Mouse (Mus musculus) olfactory bulb, adult 2 months (tissue): ENCODE results near the gene Gpr35.

ENCODE experiments used
- CTCF ChIP-seq: fragments of 200-500 bp; IDR thresholded peaks from 2 replicates; pipeline ENCODE4 v1.5.1; 2012; ENCODE audit warnings: low read depth, mild to moderate bottlenecking, low read length, moderate library complexity; ENCODE audit not compliant: insufficient read depth
- POLR2A ChIP-seq: fragments of 200-500 bp; IDR thresholded peaks from 2 replicates; pipeline ENCODE4 v1.6.1; 2012; ENCODE audit warnings: mild to moderate bottlenecking, low read depth, low read length, moderate library complexity; ENCODE audit not compliant: insufficient read depth

DNA sequence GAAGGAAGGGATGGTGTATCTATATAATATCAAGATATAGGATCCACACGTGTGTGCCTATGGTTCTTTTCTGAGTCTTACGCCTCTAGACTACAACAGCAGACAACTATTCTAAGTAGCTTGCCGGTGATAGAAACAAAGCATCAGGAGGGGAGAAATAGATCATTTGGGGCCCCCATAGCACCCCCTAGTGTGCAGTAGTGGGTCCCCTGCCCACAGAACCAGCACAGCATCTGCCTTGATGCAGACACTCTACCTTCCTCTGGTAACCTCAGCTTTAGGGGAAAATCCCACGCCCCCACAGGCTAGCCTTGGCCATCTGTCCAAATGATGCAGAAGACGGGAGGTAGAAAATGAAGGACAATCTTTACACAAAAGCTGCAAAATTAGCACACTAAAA is 34.3 kb downstream of the Gpr35 start:
- TF ChIP-seq CTCF (no peak), POLR2A (no peak)
